Mouse (Mus musculus) adrenal gland, adult (tissue): ENCODE data around the gene Dag1.
A peak's percentile ranks its signal among the peaks of the same experiment; 100 is the strongest.

Experiments used
- DNase-seq, 2 experiments: peaks; one replicate each; pipeline ENCODE4 v3.0.0; 2022 to 2023; ENCODE audit warnings: low spot score in 1 of 2; ENCODE audit not compliant: inconsistent age in 2 of 2

The Dag1 gene

DNA sequence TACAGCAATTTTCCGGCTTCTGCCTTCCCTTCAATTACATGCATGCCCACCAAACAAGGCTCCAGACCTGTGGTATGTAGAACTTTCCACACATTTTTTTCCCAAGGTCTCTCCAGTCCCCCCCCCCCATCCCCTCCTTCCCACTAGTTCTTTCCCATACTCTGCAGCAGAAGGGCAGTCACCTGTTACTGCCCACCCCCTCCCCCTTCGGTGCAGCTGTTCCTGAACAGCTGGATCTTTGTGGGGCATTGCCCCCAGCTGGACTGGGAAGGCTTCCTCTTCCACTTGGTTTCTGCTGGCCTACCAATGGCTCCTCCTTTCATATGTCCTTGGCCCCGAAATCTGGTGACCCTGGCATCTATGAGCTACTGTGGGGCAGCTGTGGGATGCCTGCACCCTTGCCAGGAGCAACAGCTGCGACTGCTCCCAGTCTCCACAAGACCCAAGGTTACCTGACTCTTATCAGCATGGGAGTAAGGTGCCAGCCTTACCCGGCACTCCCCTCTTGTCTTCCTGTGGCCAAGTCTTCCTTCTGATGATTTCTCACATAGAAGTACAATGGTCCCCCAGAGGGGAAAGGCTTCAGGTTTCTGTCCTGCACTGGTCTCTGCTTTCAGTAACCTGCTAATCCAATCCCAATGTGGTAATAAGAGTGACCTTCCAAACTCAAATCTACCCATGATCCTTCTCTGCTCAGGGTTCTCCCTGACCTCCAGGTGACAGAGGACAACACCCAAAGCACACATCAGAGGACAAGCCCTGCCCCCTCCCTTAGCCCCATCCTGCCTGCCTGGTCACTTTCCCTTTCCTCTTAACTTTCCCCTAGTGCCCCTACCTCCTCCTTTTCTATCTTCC is 10.9 kb upstream of the Dag1 start:
- peak; percentile 80 to 91 for DNase-seq

- no peak for DNase-seq
These were observed 9.7 kb upstream of the Dag1 start for GRCm38 (mm10) chr9:108273485-108273884.

DNA sequence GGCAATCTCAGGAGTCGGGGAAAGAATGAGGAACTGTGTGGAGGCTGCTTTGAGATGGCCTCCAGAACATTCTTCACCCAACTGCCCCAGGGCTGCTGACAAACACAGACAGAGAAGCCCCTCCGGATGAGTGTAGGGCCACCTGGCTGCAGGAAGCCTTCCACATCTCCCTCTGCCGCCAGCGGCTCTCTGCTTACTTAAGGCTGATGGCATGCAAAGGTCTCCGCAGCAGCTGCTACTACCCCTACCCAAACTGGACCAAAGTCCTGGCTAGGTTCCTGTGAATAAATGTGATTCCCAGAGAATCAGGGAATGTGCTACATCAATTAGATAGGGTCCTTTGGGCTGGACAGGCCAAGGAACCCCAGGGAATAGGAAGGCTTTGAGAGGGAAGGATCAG is 8.9 kb upstream of the Dag1 start:
- no peak for DNase-seq

GRCm38 (mm10) chr9:108271941-108272340 is 8.2 kb upstream of the Dag1 start:
- no peak for DNase-seq

GRCm38 (mm10) chr9:108268701-108269100 is 4.9 kb upstream of the Dag1 start:
- peak; percentile 68 to 76 for DNase-seq

DNA sequence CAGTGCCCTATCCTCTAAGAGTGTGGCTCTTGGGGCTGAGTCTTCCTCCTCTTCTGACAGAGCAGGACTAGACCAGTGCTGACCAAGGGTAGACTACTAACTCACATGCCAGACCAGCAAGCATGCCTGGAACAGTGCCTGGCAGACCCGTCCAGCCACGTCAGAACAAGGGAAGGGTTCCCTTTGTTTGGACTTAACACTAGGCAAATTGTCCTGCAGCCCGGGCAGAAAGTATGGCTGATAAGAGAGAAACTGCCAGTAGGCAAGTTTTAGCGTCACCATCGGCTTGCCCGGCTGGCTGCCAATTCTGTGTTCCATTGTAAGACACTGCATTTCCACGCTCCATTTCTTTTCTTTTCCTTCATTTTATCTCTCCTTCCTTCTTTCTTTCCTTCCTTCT is 3.9 kb upstream of the Dag1 start:
- DNase-seq: no peak

- DNase-seq: no peak
These were observed 2.6 kb upstream of the Dag1 start for GRCm38 (mm10) chr9:108266261-108266935.

- peak in 1 of 2 experiments; percentile 70 for DNase-seq
These were observed 598 bp upstream of the Dag1 start for GRCm38 (mm10) chr9:108264191-108264921.

GRCm38 (mm10) chr9:108263131-108263681 is 552 bp downstream of the Dag1 start:
- DNase-seq: no peak

DNA sequence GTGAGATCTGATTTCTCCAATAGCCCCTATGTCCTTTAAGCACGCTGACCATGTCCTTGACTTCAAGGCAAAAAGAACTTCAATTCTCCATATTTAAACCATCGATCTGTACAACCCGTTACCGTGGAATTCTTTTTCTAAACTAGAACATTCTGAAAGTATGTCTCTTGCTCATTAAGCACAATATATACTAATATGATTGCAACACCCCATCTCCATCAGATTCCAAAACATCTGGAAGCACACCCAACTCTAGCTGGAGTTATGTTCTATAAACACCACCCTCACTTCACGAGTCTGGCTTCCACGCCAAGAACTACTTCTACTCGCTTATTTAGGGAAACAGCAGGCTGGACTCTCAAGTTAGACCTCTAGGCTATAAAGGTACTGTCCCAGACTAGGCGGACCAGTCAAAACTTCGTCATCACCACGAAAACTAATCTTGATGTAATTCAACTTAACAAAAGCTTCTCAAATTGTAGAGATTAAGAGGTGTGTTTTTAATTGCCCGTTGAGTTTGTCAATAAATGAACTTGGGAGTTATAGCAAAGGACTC is 1.2 kb downstream of the Dag1 start:
- peak in 1 of 2 experiments; percentile 73 for DNase-seq

DNA sequence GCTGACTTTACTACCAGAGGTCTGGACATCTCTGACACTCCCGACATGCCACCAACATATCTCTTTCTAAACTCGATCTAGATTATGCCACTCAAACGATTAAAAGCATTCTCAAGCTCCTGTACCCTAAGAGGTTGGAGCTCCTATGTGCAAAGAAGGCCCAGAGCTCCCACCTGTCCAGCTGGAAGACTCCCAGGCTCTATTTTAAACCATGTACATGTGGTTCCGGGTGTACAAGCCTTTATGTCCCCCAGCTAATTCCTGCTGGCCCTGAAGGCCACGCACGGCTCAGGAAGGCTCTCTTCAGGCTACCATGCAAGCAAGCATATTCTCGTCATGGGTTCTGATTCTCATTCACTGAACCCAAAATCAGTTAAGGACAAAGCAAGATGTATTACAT is 1.9 kb downstream of the Dag1 start:
- peak in 1 of 2 experiments; percentile 56 for DNase-seq

DNA sequence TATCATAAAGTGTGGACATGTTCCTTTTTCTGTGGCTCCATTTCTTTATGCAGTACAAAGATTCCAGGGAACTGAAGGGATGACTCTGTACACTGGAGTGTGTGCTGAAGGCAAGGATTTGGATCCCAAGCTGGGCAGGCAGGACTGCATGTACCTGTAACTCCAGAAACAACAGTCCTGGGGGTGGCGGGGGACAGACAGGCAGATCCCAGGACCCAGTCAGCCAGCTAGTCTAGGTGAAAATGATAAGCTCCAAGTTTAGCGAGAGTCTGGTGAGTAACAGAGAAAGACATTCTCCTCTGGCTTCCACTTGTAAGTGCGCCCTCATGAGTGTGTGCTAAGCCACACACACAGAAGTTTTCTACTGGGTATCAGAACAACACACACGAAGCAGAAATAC is 3.2 kb downstream of the Dag1 start:
- DNase-seq: peak in 1 of 2 experiments; percentile 26

DNA sequence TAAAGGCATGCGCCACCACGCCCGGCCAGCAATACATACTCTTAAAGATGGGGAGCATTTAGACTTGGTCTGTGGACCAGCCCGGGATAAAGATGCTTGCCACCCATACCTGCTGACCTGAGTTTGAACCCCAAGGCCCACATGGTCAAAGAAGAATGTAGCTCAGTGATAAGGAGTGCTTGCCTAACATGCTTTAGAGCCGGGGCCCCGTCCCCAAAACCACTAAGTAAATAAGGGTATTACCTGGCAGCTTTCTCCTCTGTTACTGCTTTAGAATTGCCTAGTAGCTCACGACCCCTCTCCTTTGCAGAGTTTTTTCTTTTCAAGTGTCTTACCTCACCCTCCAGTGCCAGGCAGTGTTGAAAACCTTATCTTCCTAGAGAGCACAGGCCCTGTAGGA is 11.0 kb downstream of the Dag1 start:
- DNase-seq: no peak

DNA sequence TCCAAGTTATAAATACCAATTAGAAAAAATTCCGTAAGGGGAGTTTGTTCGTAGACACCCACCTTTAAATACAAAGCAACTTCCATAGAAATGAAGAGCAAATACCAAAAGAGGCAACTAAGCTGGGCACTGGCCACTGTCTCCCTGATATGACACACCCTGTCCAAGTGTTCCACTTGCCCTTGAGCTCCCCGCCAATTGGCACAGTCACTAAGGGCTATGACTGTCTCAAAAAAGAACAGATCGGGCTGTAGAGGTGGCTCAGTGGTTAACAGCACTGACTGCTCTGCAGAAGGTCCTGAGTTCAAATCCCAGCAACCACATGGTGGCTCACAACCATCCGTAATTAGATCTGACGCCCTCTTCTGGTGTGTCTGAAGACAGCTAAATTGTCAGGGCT is 11.9 kb downstream of the Dag1 start:
- peak; percentile 77 to 86 for DNase-seq

DNA sequence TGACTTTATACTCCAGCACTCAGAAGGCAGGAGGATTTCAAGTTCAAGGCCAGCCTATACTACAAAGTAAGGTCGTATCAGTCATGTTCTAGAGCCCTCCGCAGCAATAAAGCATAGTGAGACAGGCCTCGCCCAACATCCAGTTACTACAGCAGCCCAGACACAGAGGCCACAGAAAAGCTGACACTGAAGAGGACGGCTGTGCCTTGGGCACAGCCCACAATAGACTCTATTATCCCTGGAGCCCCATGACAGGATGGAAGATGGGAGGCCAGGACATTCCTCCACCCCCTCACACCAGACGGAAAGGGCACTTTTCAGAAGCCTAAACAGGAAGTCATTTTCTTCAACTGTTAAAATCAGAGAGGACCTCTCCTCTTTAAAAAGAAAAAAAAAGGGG is 14.8 kb downstream of the Dag1 start:
- peak in 1 of 2 experiments; percentile 68 for DNase-seq

DNA sequence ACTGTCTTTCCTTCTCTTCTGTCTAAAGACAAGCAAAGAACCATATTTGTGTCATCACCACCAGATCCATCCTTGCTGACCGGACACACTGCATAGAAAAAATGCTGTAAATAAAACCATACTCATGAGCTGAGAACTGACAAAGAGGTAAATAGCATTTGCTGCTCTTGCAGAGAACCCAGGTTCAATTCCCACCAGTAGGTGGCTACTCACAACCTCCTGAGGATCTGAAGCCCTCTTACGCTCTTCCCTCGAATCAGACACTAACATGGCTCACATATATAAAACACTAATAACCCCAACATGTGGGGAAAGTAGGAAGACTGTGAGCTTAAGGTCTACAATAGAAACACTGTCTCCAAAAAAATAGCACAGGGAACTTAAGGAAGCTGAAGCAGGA is 18.8 kb downstream of the Dag1 start:
- no peak for DNase-seq

DNA sequence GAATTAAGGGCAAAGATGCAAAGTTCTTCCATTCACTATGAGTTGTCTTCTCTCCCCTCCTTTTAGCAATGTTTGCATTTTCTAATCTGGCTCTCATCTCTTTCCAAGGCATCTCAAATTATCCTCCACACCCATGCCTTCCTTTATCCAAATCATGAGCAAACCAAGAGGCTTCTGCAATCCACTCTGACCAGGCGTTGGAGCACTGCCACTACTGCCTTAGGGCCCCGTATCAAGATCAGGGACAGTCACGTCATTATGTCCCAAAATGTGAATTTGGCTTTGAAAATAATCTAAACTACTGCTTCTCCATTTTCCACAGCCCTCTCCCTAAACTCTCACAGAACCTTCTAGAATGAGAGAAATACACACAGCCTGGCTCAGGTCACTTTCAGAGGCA is 19.2 kb downstream of the Dag1 start:
- DNase-seq: no peak

DNA sequence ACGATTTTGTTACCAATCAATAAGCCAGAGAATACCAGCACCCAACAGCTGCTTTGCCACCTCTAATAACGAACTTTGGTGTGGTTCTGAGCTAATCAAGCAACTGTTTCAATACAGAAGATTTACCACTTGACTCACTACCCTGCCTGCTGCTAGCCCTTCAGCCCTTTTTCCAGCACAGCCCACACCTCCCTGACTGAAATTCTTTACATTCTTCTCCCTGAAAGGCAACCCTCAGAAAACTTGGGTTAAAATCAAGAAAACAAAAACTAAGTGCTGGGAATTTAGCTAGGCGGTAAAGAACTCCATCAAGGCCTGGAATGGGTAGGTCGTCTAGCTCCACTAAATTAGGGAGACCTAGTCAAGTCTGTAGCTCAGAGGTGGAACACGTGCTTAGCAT is 23.8 kb downstream of the Dag1 start:
- no peak for DNase-seq

GRCm38 (mm10) chr9:108238831-108239230 is 24.9 kb downstream of the Dag1 start:
- no peak for DNase-seq

DNA sequence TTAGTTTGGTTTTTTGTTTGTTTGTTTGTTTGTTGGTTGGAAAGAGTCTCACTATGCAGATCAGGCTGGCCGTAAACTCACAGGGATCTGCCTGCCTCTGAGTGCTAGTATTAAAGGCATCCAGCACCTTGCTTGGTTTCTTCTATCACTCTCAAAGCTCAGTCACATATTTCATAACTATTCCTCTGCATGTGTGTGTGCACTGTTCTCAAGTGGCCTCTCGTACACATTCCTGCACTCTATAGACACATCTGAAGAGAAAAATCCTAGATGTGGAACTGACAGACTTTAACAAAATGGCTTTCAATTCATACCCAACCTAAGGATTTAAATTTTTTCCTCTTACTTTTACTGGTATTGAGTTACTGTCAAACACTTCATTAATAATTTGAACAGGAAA is 25.4 kb downstream of the Dag1 start:
- DNase-seq: no peak

DNA sequence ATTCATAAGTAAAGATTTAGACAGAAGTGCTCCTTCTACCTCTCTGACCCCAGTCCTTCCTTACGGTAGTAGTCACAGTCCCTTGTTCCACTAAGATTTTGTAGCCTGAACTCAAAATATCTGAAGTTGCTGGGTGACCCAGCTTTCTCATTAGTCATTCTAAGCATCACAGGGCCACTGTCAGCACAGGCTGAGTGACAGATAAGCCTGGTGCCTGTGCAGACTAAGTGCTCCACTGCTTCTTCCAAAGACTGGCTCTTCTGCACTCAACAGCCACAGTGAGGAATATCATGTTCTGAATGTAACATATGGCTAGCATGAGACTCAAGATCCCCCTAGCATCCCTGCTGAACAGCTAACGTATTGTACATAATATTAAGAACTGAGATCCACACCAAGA is 29.1 kb downstream of the Dag1 start:
- peak; percentile 52 to 69 for DNase-seq
